Mouse (Mus musculus) CD4-positive helper T cell, adult 2 months (primary cell): ENCODE results near the gene Atxn1.

Source experiments
- DNase-seq: peaks from one replicate; pipeline ENCODE4 v3.0.0-alpha.2; 2012; ENCODE audit warnings: low read depth, missing footprints, low spot score

Gene Atxn1

DNA sequence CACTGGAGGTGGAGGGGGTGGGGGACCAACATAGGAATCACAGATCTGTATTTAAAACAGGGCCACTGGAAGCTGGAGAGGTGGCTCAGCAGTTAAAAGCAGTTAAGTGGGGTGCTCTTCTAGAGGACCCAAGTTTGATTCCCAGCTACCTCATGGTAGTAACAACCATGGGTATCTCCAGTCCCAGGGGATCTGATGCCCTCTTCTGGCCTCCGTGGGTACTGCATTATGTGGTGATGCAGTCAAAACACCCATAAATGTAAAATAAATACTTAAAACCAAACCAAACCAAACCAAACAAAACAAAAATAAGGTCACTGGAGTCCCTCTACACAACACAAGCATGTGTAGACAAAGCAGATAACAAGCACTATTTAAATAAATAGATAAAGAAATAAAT lies 32.9 kb downstream of the Atxn1 start:
- peak; percentile 34 for DNase-seq

DNA sequence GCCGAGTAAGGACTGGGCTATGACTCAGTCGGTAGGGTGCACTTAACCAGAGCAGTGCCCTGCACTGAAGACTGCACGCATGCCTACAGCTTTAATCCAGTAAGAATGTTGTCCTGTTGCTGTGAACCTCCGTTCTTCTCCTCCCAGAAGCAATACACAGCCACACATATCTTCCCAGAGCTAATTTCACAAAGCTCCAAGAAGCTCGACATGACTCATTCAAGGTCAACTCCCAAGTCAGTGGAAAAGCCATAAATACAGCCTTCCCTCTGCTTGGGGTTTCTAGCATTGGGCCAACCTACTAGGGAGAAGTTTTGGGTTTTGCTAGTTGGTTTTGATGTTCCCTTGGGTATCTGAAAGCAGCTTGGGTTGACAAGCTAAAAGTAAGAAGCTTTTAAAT lies 33.6 kb downstream of the Atxn1 start:
- DNase-seq: no peak

GRCm38 (mm10) chr13:45929744-45930143 lies 35.1 kb downstream of the Atxn1 start:
- DNase-seq: no peak

DNA sequence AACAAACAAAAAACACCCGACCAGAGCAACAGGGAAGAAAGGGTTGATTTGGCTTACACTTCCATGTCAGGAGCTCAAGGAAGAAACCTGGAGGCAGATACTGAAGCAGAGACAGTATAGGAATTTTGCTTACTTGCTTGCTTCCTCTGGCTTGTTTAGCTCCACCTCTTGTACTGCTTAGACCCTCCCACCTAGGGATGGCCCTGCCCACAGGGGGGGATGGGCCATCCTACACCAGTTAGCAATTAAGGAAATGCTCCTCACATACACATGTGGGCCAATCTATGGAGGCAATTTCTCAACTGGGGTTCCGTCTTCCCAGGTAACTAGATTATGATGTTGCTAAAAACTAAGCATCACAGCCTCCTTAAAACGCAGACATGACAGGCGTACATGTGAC lies 39.5 kb downstream of the Atxn1 start:
- peak; percentile 48 for DNase-seq

DNA sequence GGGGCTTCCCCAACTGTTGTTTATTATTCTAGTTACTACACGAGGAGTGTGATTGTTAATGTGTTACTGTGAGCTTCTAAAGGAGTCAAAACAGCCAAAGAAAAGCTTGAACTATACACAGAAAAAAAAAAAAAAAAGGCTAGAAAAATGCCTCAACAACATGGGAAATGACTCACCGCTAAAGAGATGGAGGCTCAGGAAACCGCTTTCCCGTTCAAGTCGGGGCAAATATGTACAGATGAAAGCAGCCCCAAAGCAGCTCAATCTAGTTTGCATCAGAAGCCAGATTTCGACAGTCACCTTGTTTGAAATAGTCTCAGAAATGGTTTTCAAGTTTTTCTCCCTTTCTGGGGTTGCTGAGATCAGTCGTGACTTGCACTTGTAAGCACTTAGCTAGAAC lies 40.3 kb downstream of the Atxn1 start:
- peak; percentile 86 for DNase-seq

- DNase-seq: no peak
These were observed 41.7 kb downstream of the Atxn1 start for GRCm38 (mm10) chr13:45923086-45923485.

GRCm38 (mm10) chr13:45922467-45922866 lies 42.3 kb downstream of the Atxn1 start:
- peak; percentile 91 for DNase-seq

- DNase-seq: peak; percentile 67
These were observed 45.7 kb downstream of the Atxn1 start for GRCm38 (mm10) chr13:45918956-45919711.

- no peak for DNase-seq
These were observed 46.8 kb downstream of the Atxn1 start for GRCm38 (mm10) chr13:45918006-45918380.

DNA sequence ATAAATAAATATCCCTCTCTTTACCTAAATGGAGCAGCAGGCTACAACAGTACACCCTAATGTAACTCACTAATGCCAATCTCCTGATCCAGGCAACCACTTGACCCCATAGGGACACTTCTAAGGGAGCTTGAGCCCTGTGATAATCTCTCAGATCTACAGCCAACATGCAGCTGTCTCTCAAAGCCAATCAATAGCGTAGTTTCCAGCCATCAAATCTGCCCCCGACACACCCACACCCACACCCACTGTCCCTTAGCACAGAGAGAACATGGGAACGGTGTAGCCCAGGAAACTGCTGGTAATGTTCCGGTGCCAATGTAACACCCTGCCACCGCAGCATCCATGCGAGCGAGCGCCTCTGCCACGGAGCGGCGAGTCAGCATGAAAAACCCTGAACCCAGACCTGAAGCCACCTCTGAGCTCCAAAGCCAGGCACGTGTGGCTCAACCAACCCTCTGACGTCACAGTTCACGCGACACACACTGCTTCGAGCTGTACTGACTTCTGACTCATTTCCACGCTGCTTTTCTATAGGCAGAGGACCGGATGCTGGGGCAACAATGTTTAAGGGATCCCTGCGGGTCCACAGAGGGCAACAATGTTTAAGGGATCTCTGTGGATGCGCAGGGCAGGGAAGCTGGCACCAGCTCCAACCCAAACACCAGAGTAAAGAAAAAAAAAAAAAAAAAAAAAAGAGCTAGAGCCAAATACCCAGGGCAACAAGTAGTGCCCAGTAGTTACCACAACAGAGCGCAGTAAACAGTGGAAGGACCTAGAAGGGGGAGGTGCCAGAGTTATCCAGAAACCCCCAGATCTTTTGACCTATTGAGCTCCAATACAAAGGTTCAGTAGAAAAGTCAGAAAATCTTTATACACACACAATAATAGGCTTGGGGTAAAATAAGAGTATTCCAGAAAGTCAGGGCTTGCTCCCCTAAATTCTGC lies 47.5 kb downstream of the Atxn1 start:
- DNase-seq: peak; percentile 89

- DNase-seq: peak; percentile 7
These were observed 48.9 kb downstream of the Atxn1 start for GRCm38 (mm10) chr13:45915921-45916320.

GRCm38 (mm10) chr13:45915026-45915425 lies 49.8 kb downstream of the Atxn1 start:
- DNase-seq: no peak

DNA sequence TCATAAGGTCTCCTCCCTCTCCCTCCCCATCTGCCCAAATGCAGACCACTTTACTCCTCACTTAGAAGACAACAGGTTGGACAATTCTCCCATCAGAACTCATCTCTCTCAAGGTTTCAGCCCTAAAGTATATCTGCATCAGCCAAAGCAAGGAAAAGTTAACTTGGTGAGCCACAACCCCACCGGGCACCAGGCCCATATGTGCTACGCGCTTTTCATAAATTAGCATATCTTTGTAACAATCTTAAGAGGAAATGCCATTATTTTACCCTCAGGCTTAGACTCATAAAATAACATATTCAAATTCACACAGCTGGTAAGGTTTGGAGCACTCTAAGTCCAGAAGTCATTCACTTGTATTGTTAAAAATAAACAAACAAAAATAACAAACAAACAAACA lies 50.7 kb downstream of the Atxn1 start:
- peak; percentile 42 for DNase-seq

DNA sequence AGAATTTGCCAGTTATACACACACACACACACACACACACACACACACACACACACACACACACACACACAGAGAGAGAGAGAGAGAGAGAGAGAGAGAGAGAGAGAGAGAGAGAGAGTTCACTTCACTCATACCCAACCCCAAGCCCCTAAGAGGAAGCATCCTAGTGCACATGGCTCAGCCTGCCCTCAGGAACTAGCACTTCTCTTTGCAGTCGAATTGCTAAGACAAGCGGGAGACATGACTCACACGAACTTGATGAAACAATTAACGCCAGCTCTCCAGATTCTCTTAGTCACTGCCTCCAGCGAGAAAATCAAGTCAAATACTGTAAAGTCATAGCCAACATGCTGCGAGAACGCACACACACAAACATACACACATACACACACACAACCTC lies 53.0 kb downstream of the Atxn1 start:
- no peak for DNase-seq

GRCm38 (mm10) chr13:45911069-45911468 lies 53.7 kb downstream of the Atxn1 start:
- DNase-seq: no peak

DNA sequence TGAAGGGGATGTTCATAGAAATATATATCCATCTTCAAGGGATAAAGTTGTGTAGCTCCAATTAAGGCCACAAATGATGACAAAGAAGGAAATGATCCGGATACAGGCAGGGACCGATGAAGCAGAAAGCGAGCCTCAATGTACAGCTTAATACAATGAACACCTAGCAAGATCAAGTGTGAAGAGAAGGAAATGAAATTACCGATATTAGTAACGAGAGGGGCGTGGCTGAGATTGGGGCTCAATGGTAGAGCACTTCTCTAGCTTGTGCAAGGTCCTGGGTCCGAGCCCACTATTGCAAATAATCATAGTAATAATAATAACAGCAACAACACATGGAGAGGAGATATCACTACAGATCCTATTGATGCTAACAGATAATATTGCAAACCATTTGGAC lies 54.5 kb downstream of the Atxn1 start:
- no peak for DNase-seq

GRCm38 (mm10) chr13:45907181-45907691 lies 57.6 kb downstream of the Atxn1 start:
- DNase-seq: peak; percentile 63

DNA sequence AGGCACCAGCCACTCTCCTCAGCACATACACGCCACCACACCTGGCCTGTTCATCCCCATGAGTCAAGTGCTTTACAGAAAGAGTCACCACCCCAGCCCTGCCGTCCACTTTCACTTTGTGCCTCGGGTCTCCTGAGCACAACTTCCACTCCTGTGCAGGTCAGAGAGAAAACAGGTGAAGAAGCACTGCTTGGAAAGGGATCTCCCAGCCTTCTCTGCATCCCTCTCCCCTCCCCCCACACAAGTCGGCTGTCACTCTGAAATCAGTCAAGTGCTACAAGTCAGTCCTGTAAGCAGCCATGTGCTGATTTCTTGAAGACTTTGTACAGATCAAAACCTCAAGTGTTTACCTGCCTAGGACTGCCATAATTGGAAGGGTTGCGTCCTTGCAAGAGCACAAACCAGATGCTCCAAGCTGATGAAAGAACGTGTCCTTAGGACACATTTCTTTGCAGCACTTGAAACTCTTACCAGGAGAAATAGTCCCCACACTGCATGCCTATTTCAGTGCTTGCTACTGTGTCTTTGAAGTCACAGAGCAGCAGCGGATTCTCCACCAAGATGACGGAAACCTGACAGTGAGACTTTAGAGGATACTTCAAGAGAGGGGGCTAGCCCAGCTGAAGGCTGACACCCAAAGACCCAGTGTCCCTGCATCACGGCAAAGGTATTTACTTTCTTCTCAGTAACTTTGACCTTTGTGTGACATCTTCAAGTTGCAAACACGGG lies 58.2 kb downstream of the Atxn1 start:
- DNase-seq: peak; percentile 63

- no peak for DNase-seq
These were observed 59.9 kb downstream of the Atxn1 start for GRCm38 (mm10) chr13:45904955-45905354.

DNA sequence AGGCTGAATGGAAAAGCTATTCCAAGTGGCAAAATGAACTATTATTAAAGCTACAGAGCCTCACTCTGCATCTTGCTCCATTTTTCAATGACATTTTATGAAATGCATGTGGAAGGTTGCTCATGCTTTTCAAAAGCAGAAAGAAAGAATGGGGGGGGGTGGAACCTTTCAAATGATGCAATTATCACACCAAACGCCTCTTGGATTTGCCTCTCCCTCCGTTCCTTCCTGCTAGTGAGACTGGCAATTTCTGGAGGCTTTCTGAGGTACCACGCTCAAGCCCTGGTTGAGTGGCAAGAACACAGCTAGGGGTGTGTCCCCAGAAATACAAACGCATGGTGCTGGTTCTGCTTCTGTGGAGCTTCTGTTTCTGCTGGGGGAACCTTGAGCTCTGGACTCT lies 60.4 kb downstream of the Atxn1 start:
- DNase-seq: no peak

- DNase-seq: peak; percentile 65
These were observed 61.1 kb downstream of the Atxn1 start for GRCm38 (mm10) chr13:45903519-45904274.
